ENCODE assay signal across 9 mouse cellular contexts in genomic region chr6:134389248-134389891, GRCm38 (mm10). TPM values are rescaled to one million over a fixed set of nuclear protein-coding genes. Genes with fewer than 3 reads are reported as not detected.
DNase-seq lines count a peak whose midpoint lies in the region; ATAC-seq and TF ChIP-seq lines count a peak whose summit lies in the region.
"Had no signal": no experiment of that assay in that cellular context is flagged by ENCODE, and none has a peak within 500 bp of the region (broad histone marks: within the 10 kb centered on the region; RNA-seq: fewer than 3 reads in every experiment).

No protein-coding gene starts in this region.

- no peak overlapping the region for H3K4me3 ChIP-seq in liver, embryonic 12.5 days
- no peak overlapping the region for H3K4me3 ChIP-seq in liver, embryonic 13.5 days (replicated peaks)
- no peak overlapping the region for H3K4me3 ChIP-seq in neural tube, embryonic 14.5 days (ENCODE audit: low read depth, low read length)
- no peak overlapping the region for H3K4me3 ChIP-seq in testis, adult 2 months (ENCODE audit: control insufficient read depth, low read depth, low read length)
- H3K4me3 ChIP-seq: erythroblast, embryonic 14.5 days had no signal

- DNase-seq in liver, result peak; percentile 73
- peak; percentile 49 for DNase-seq in cerebellum, adult 11-12 months
- DNase-seq in forelimb bud, embryonic 11.5 days (ENCODE audit: low read depth, low spot score), result peak; percentile 86
- peak; percentile 81 for DNase-seq in kidney, adult 9 months
- peak; percentile 36 for DNase-seq in liver, embryonic 13.5 days

- no peaks in the 10 kb centered on the region for H3K4me1 ChIP-seq in liver, embryonic 12.5 days
- H3K4me1 ChIP-seq in liver, embryonic 13.5 days (replicated peaks), result no peaks in the 10 kb centered on the region
- no peaks in the 10 kb centered on the region for H3K4me1 ChIP-seq in neural tube, embryonic 14.5 days (ENCODE audit: control insufficient read depth, insufficient read depth, low read length)
- H3K4me1 ChIP-seq in testis, adult 2 months (ENCODE audit: control insufficient read depth, insufficient read depth, low read length), result peaks cover 5% of the 10 kb centered on the region

- H3K27me3 ChIP-seq in liver, embryonic 12.5 days (replicated peaks), result no peaks in the 10 kb centered on the region
- H3K27me3 ChIP-seq in liver, embryonic 13.5 days, result no peaks in the 10 kb centered on the region
- H3K27me3 ChIP-seq in neural tube, embryonic 14.5 days (ENCODE audit: control insufficient read depth, insufficient read depth, low read length), result no peaks in the 10 kb centered on the region
- no peaks in the 10 kb centered on the region for H3K27me3 ChIP-seq in testis, adult 2 months (ENCODE audit: control insufficient read depth, insufficient read depth, low read length)

- no peak for ATAC-seq in liver, embryonic 12.5 days
- no peak for ATAC-seq in liver, embryonic 13.5 days (ENCODE audit: low read depth)
- ATAC-seq in neural tube, embryonic 14.5 days (ENCODE audit: low read depth), result peak; percentile 48; the same call in 1 of the 2 replicates

- no peak overlapping the region for H3K9ac ChIP-seq in liver, embryonic 12.5 days
- H3K9ac ChIP-seq in liver, embryonic 13.5 days, result no peak overlapping the region
- H3K9ac ChIP-seq in neural tube, embryonic 14.5 days (replicated peaks; ENCODE audit: low read depth, low read length), result no peak overlapping the region

- no peaks in the 10 kb centered on the region for H3K36me3 ChIP-seq in liver, embryonic 12.5 days
- H3K36me3 ChIP-seq in liver, embryonic 13.5 days, result no peaks in the 10 kb centered on the region
- H3K36me3 ChIP-seq in neural tube, embryonic 14.5 days (ENCODE audit: control insufficient read depth, insufficient read depth, low read length), result no peaks in the 10 kb centered on the region
- H3K36me3 ChIP-seq in testis, adult 2 months (ENCODE audit: control insufficient read depth, insufficient read depth, low read length), result no peaks in the 10 kb centered on the region

- H3K4me2 ChIP-seq in liver, embryonic 12.5 days, result no peak overlapping the region
- H3K4me2 ChIP-seq in liver, embryonic 13.5 days, result no peak overlapping the region
- no peak overlapping the region for H3K4me2 ChIP-seq in neural tube, embryonic 14.5 days (ENCODE audit: low read depth, low read length)

- 16% methylated on average over 11 of the region's 11 CpGs for WGBS in liver, embryonic 12.5 days (ENCODE audit: insufficient replicate concordance)
- 15% methylated on average over 11 of the region's 11 CpGs for WGBS in liver, embryonic 13.5 days (ENCODE audit: insufficient replicate concordance)
- 21% methylated on average over 11 of the region's 11 CpGs for WGBS in neural tube, embryonic 14.5 days

- peak; percentile 90; the same call in 1 of the 2 replicates for TF ChIP-seq CTCF in testis, adult 2 months (IDR thresholded peaks at IDR 0.05; ENCODE audit: control insufficient read depth, insufficient read depth, insufficient replicate concordance, low read depth, low read length)

- no peaks in the 10 kb centered on the region for H3K9me3 ChIP-seq in liver, embryonic 12.5 days (replicated peaks)
- H3K9me3 ChIP-seq in liver, embryonic 13.5 days (replicated peaks), result no peaks in the 10 kb centered on the region
- no peaks in the 10 kb centered on the region for H3K9me3 ChIP-seq in neural tube, embryonic 14.5 days (ENCODE audit: control insufficient read depth, low read length)

- no peak overlapping the region for H3K27ac ChIP-seq in liver, embryonic 12.5 days
- H3K27ac ChIP-seq in liver, embryonic 13.5 days, result no peak overlapping the region
- H3K27ac ChIP-seq in neural tube, embryonic 14.5 days (ENCODE audit: low read depth, low read length), result no peak overlapping the region
- H3K27ac ChIP-seq in testis, adult 2 months (ENCODE audit: control insufficient read depth, insufficient read depth, low read depth, low read length), result no peak overlapping the region

- no peak for TF ChIP-seq POLR2A in testis, adult 2 months (IDR thresholded peaks at IDR 0.05; ENCODE audit: control insufficient read depth, low read depth, low read length)

RNA-seq across cellular contexts. Expression of gene Bcl2l14, which starts 6.7 kb away (rescaled TPM):
- polyA plus RNA-seq in liver, embryonic 12.5 days (2016; fragmentation: Nextera tagmentation; extraction: Ambion mirVana), result 0.38 and 0.41 TPM in 2 replicates
- 0.15 and 0.27 TPM in 2 replicates for polyA plus RNA-seq in liver, embryonic 13.5 days (2015; fragmentation: Nextera tagmentation; extraction: Ambion mirVana)
- polyA plus RNA-seq in neural tube, embryonic 14.5 days (2014; fragmentation: Nextera tagmentation; extraction: Ambion mirVana), result 0.09 TPM in 1 of 2 replicates, not detected in the other
- polyA plus RNA-seq in testis, adult 2 months (2012; rRNA removed), result 63.8 and 70.3 TPM in 2 replicates
- polyA plus RNA-seq: erythroblast, embryonic 14.5 days had no signal

Comparison
In these comparisons a context has a peak if more than half of its experiments do, and no peak if none do; other contexts are left out.
1. DNase-seq: peak in every context shown above with its lines; median percentile 86 in forelimb bud, embryonic 11.5 days; 81 in kidney, adult 9 months; 73 in liver; 49 in cerebellum, adult 11-12 months; 36 in liver, embryonic 13.5 days.
2. RNA of gene Bcl2l14, which starts 6.7 kb away (polyA plus RNA-seq): 63.8 to 70.3 TPM in testis, adult 2 months; 0.38 to 0.41 TPM in liver, embryonic 12.5 days, 0.15 to 0.27 TPM in liver, embryonic 13.5 days and 0.09 TPM in neural tube, embryonic 14.5 days; every median in the first group is over 10 times any median in the second.